11 mouse cellular contexts compared by ENCODE assay signal in the genomic region with DNA sequence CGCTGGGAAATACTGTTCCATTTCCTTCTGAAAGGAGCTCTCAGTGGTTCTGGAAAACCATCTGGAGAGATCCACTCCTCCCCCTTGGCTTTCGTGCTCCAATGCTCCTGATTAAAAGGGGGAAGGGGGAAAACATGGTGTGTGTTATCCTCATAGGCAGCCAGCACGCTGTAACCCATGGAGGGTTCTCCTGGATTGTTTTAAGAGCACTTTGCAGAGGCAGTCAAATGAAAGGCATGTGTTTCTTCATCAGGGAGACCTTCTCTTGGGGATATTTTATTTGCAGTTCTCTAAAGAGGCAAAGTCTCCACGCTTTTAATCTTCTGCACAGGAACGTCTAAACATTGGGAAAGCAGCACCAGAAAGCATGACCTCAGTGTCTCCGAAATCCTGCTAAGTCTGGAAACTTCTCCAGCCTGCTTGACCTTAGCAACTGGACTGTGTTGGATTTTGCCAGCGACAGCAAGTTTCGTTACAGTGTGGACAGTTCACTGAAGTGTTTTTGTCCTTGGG.
DNase-seq lines count a peak whose midpoint lies in the region; ATAC-seq and TF ChIP-seq lines count a peak whose summit lies in the region.
"Had no signal": no experiment of that assay in that cellular context is flagged by ENCODE, and none has a peak within 500 bp of the region (broad histone marks: within the 10 kb centered on the region; RNA-seq: fewer than 3 reads in every experiment).

No protein-coding gene starts in this region.

- H3K36me3 ChIP-seq in liver, adult 2 months (ENCODE audit: control insufficient read depth, insufficient read depth, low read length): no peaks in the 10 kb centered on the region
- no peaks in the 10 kb centered on the region for H3K36me3 ChIP-seq in liver, embryonic 11.5 days (ENCODE audit: control insufficient read depth, insufficient read depth, low read length)
- no peaks in the 10 kb centered on the region for H3K36me3 ChIP-seq in kidney, postnatal 0 days (ENCODE audit: insufficient read depth, low read length)
- H3K36me3 ChIP-seq in stomach, embryonic 14.5 days (ENCODE audit: control insufficient read depth, insufficient read depth, low read length): no peaks in the 10 kb centered on the region
- no peaks in the 10 kb centered on the region for H3K36me3 ChIP-seq in midbrain, embryonic 16.5 days (ENCODE audit: control insufficient read depth, insufficient read depth, low read length)
- H3K36me3 ChIP-seq: midbrain, embryonic 15.5 days had no signal

- no peaks in the 10 kb centered on the region for H3K4me1 ChIP-seq in liver, adult 2 months (ENCODE audit: control insufficient read depth, insufficient read depth, low read length)
- no peaks in the 10 kb centered on the region for H3K4me1 ChIP-seq in liver, embryonic 11.5 days (replicated peaks; ENCODE audit: control insufficient read depth, insufficient read depth, low read length)
- 0 out of 2 replicates have a peak, but pooled peaks cover 8% of the 10 kb centered on the region for H3K4me1 ChIP-seq in kidney, postnatal 0 days (replicated peaks; ENCODE audit: insufficient read depth, low read length)
- peaks cover 16% of the 10 kb centered on the region; the same call in 1 of the 2 replicates for H3K4me1 ChIP-seq in stomach, embryonic 14.5 days (ENCODE audit: control insufficient read depth, insufficient read depth, low read length)
- H3K4me1 ChIP-seq in midbrain, embryonic 16.5 days (ENCODE audit: control insufficient read depth, insufficient read depth, low read length): peaks cover 8% of the 10 kb centered on the region

- H3K9me3 ChIP-seq in liver, embryonic 11.5 days (ENCODE audit: control insufficient read depth, low read length): no peaks in the 10 kb centered on the region
- no peaks in the 10 kb centered on the region for H3K9me3 ChIP-seq in kidney, postnatal 0 days (replicated peaks; ENCODE audit: low read length)
- H3K9me3 ChIP-seq in stomach, embryonic 14.5 days (ENCODE audit: control insufficient read depth, low read depth, low read length): no peaks in the 10 kb centered on the region
- no peaks in the 10 kb centered on the region for H3K9me3 ChIP-seq in midbrain, embryonic 16.5 days (replicated peaks; ENCODE audit: control insufficient read depth, low read length, poor library complexity, severe bottlenecking)
- H3K9me3 ChIP-seq: forebrain, embryonic 13.5 days; midbrain, embryonic 15.5 days had no signal

- H3K79me2 ChIP-seq in liver, adult 2 months (ENCODE audit: control insufficient read depth, insufficient read depth, low read length): no peaks in the 10 kb centered on the region

- no peak for TF ChIP-seq CTCF in liver, adult 2 months (IDR thresholded peaks at IDR 0.05; ENCODE audit: low read depth, low read length)
- TF ChIP-seq CTCF in kidney, postnatal 0 days (IDR thresholded peaks at IDR 0.05; ENCODE audit: low read depth): no peak

- DNase-seq in liver, adult 2 months (ENCODE audit: extremely low read depth, low read depth, low spot score): peak; percentile 49
- DNase-seq in liver, embryonic 11.5 days (ENCODE audit: low spot score): no peak
- peak; percentile 69 for DNase-seq in gastrocnemius, postnatal 25 days
- peak; percentile 46 for DNase-seq in kidney, postnatal 0 days (ENCODE audit: low spot score)
- no peak for DNase-seq in MN1 (ENCODE audit: low spot score)
- no peak for DNase-seq in T-cell, adult 2 months (ENCODE audit: low spot score)
- DNase-seq: layer of hippocampus, postnatal 36 days had no signal

- H3K4me2 ChIP-seq in liver, embryonic 11.5 days: no peak overlapping the region
- no peak overlapping the region for H3K4me2 ChIP-seq in kidney, postnatal 0 days (ENCODE audit: low read length)
- no peak overlapping the region for H3K4me2 ChIP-seq in stomach, embryonic 14.5 days (replicated peaks; ENCODE audit: low read depth, low read length)
- no peak overlapping the region for H3K4me2 ChIP-seq in midbrain, embryonic 16.5 days (ENCODE audit: low read length)
- H3K4me2 ChIP-seq: forebrain, embryonic 13.5 days; midbrain, embryonic 15.5 days had no signal

- H3K9ac ChIP-seq in liver, adult 2 months (ENCODE audit: low read depth, low read length): no peak overlapping the region
- H3K9ac ChIP-seq in liver, embryonic 11.5 days (ENCODE audit: low read depth, low read length): no peak overlapping the region
- no peak overlapping the region for H3K9ac ChIP-seq in kidney, postnatal 0 days (ENCODE audit: low read depth, low read length)
- no peak overlapping the region for H3K9ac ChIP-seq in stomach, embryonic 14.5 days (replicated peaks; ENCODE audit: low read depth, low read length)
- H3K9ac ChIP-seq in midbrain, embryonic 16.5 days (ENCODE audit: low read depth, low read length): no peak overlapping the region
- H3K9ac ChIP-seq: forebrain, embryonic 13.5 days; midbrain, embryonic 15.5 days had no signal

- no peak for ATAC-seq in liver, embryonic 11.5 days (replicated peaks; ENCODE audit: low FRiP score)
- no peak; the same call in 1 of the 2 replicates for ATAC-seq in kidney, postnatal 0 days (replicated peaks; ENCODE audit: low FRiP score, low read depth)
- ATAC-seq in stomach, embryonic 14.5 days (ENCODE audit: insufficient number of reproducible peaks, insufficient read depth, low FRiP score, low read depth): no peak
- no peak for ATAC-seq in midbrain, embryonic 16.5 days
- ATAC-seq: forebrain, embryonic 13.5 days; midbrain, embryonic 15.5 days had no signal

- H3K27me3 ChIP-seq in liver, adult 2 months (ENCODE audit: control insufficient read depth, insufficient read depth, low read length): no peaks in the 10 kb centered on the region; the same call in 1 of the 2 replicates
- no peaks in the 10 kb centered on the region for H3K27me3 ChIP-seq in liver, embryonic 11.5 days (replicated peaks; ENCODE audit: control insufficient read depth, insufficient read depth, low read length)
- H3K27me3 ChIP-seq in kidney, postnatal 0 days (ENCODE audit: insufficient read depth, low read length): no peaks in the 10 kb centered on the region
- no peaks in the 10 kb centered on the region for H3K27me3 ChIP-seq in stomach, embryonic 14.5 days (ENCODE audit: control insufficient read depth, insufficient read depth, low read length)
- no peaks in the 10 kb centered on the region for H3K27me3 ChIP-seq in midbrain, embryonic 16.5 days (ENCODE audit: control insufficient read depth, insufficient read depth, low read depth, low read length)
- H3K27me3 ChIP-seq: forebrain, embryonic 13.5 days; midbrain, embryonic 15.5 days had no signal

- H3K4me3 ChIP-seq in liver, adult 2 months (ENCODE audit: insufficient read depth, low read depth, low read length): no peak overlapping the region
- H3K4me3 ChIP-seq in liver, embryonic 11.5 days (ENCODE audit: low read depth, low read length): no peak overlapping the region
- H3K4me3 ChIP-seq in kidney, postnatal 0 days (replicated peaks; ENCODE audit: low read depth, low read length): no peak overlapping the region
- no peak overlapping the region for H3K4me3 ChIP-seq in stomach, embryonic 14.5 days (ENCODE audit: low read depth, low read length)
- H3K4me3 ChIP-seq in midbrain, embryonic 16.5 days (ENCODE audit: low read depth, low read length): no peak overlapping the region
- H3K4me3 ChIP-seq: forebrain, embryonic 13.5 days; midbrain, embryonic 15.5 days had no signal

- WGBS in liver, adult 2 months: 61% methylated on average over 8 of the region's 8 CpGs
- WGBS in liver, embryonic 11.5 days: 58% methylated on average over 8 of the region's 8 CpGs
- 36% methylated on average over 8 of the region's 8 CpGs for WGBS in kidney, postnatal 0 days
- WGBS in stomach, embryonic 14.5 days: 51% methylated on average over 8 of the region's 8 CpGs
- 66% methylated on average over 8 of the region's 8 CpGs for WGBS in midbrain, embryonic 16.5 days

- no peak overlapping the region for H3K27ac ChIP-seq in liver, adult 2 months (replicated peaks; ENCODE audit: insufficient read depth, low read depth, low read length)
- no peak overlapping the region for H3K27ac ChIP-seq in liver, embryonic 11.5 days (ENCODE audit: low read depth, low read length)
- 0 out of 2 replicates have a peak overlapping the region, but pooled peaks have one; percentile 36 for H3K27ac ChIP-seq in kidney, postnatal 0 days
- H3K27ac ChIP-seq in stomach, embryonic 14.5 days (ENCODE audit: low read length): peak overlapping the region; percentile 39; the same call in 1 of the 2 replicates
- no peak overlapping the region for H3K27ac ChIP-seq in midbrain, embryonic 16.5 days (ENCODE audit: low read length)
- H3K27ac ChIP-seq: forebrain, embryonic 13.5 days; midbrain, embryonic 15.5 days had no signal

- no peak for TF ChIP-seq POLR2A in liver, adult 2 months (IDR thresholded peaks at IDR 0.05; ENCODE audit: extremely low read depth, insufficient read depth, low read length)

Comparison
In these comparisons a context has a peak if more than half of its experiments do, and no peak if none do; other contexts are left out.
1. DNase-seq: peak in liver, adult 2 months (single experiment), gastrocnemius, postnatal 25 days (single experiment) and kidney, postnatal 0 days (single experiment); none in liver, embryonic 11.5 days (single experiment), MN1 (single experiment) and T-cell, adult 2 months (single experiment).
2. H3K27ac ChIP-seq: peak in kidney, postnatal 0 days (single experiment) and stomach, embryonic 14.5 days (single experiment); none in liver, adult 2 months (single experiment), liver, embryonic 11.5 days (single experiment) and midbrain, embryonic 16.5 days (single experiment).